Mouse (Mus musculus) liver, embryonic 15.5 days (tissue): ENCODE results near the gene Uap1l1. TPM values are rescaled to one million over a fixed set of nuclear protein-coding genes. Genes with fewer than 3 reads are reported as not detected.

Experiments used
- ATAC-seq: fragments of 200-750 bp; cut with Nextera tagmentation; 2 replicates; pipeline ENCODE4 v1.8.0; 2017; ENCODE audit warnings: moderate number of reproducible peaks, mild to moderate bottlenecking, moderate library complexity; ENCODE audit not compliant: insufficient read depth
- H3K27ac ChIP-seq: fragments of 300-500 bp; sonication (generic); replicated peaks from 2 replicates; pipeline ENCODE4 v1.5.1; 2015; ENCODE audit warnings: mild to moderate bottlenecking, inconsistent platforms
- H3K27me3 ChIP-seq: fragments of 300-500 bp; sonication (generic); 2 replicates; pipeline ENCODE4 v1.6.1; 2015; ENCODE audit warnings: mild to moderate bottlenecking, inconsistent platforms
- H3K36me3 ChIP-seq: fragments of 300-500 bp; sonication (generic); replicated peaks from 2 replicates; pipeline ENCODE4 v1.6.1; 2015; ENCODE audit warnings: moderate library complexity, mild to moderate bottlenecking, inconsistent platforms
- H3K4me1 ChIP-seq: fragments of 300-500 bp; sonication (generic); replicated peaks from 2 replicates; pipeline ENCODE4 v1.6.1; 2015; ENCODE audit warnings: inconsistent platforms
- H3K4me2 ChIP-seq: fragments of 300-500 bp; sonication (generic); 2 replicates; pipeline ENCODE4 v1.6.1; 2015; ENCODE audit warnings: moderate library complexity, mild to moderate bottlenecking, inconsistent platforms
- H3K4me3 ChIP-seq: fragments of 300-500 bp; sonication (generic); replicated peaks from 2 replicates; pipeline ENCODE4 v1.5.1; 2015; ENCODE audit warnings: mild to moderate bottlenecking, inconsistent platforms
- H3K9ac ChIP-seq: fragments of 300-500 bp; sonication (generic); 2 replicates; pipeline ENCODE4 v1.6.1; 2015; ENCODE audit warnings: moderate library complexity, mild to moderate bottlenecking, inconsistent platforms
- H3K9me3 ChIP-seq: fragments of 300-500 bp; sonication (generic); replicated peaks from 2 replicates; pipeline ENCODE4 v1.6.1; 2016; ENCODE audit warnings: inconsistent platforms
- WGBS: fragments of 180-500 bp; shearing (Covaris S2); methylation state at CpG from one replicate; pipeline ENCODE4 v1.1.7; 2015; ENCODE audit warnings: mixed read lengths; ENCODE audit not compliant: insufficient replicate concordance; 5-methylcytosine and 5-hydroxymethylcytosine counted together
- polyA plus RNA-seq: library from polyadenylated mRNA; unstranded; fragments of >200 nt; fragmentation: Nextera tagmentation; extraction: Ambion mirVana; gene quantifications from 2 replicates; pipeline ENCODE4 v1.2.1, GENCODE M21; 2015

Gene Uap1l1
- polyA plus RNA-seq, 1 experiment from 2014 or later, result 15.1 TPM

DNA sequence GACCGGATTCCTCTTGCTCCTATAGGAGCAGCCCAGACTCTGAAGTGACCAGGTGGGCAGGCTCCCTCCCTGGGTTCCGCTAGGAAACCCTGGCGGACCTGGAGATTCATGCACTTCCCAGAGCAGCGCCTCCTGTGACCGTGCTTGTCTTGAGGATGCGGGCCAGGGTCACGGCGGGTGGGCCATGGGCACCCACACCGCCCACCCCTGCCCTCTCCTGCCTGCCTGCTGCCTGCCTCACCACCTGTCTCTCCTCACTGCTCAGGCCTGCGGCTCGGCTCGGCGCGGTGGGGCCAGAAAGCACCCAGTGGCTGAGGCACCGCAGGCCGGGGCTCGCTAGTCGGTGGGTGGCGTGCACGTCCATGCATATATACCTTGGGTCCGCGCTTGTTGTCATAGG is 54.5 kb downstream of the Uap1l1 start:
- no peaks in the 10 kb centered on the region for H3K36me3 ChIP-seq
- no peak for ATAC-seq
- 2% methylated on average over 22 of the region's 22 CpGs for WGBS
- peaks cover 98% of the 10 kb centered on the region for H3K27me3 ChIP-seq
- H3K27ac ChIP-seq, result no peak overlapping the region
- H3K4me3 ChIP-seq, result no peak overlapping the region
- H3K9ac ChIP-seq, result no peak overlapping the region
- no peak overlapping the region; the same call in 1 of the 2 replicates for H3K4me2 ChIP-seq
- H3K4me1 ChIP-seq, result no peaks in the 10 kb centered on the region
- H3K9me3 ChIP-seq, result no peaks in the 10 kb centered on the region

DNA sequence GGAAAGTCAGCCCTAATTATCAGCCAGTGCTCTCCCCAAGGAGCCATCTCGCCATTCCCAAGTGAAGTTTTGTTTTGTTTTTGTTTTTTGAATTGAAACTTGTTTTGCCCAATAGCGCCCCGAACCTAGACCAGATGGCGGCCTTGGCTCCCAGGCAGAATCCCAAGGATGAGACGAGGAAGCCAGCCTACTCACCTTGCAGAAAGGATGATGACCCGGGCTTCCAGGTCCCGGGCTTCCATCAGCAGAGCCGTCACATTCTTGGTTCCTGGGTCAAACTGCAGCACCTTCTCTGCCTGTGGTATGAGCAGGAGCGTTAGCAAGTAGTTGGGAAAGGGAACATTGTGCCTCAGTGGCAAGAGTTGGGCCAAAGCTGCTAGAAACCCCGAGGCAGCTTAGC is 55.3 kb downstream of the Uap1l1 start:
- H3K27ac ChIP-seq, result no peak overlapping the region
- H3K9ac ChIP-seq, result no peak overlapping the region
- peaks cover 3% of the 10 kb centered on the region for H3K4me1 ChIP-seq
- H3K36me3 ChIP-seq, result no peaks in the 10 kb centered on the region
- no peaks in the 10 kb centered on the region for H3K9me3 ChIP-seq
- 35% methylated on average over 10 of the region's 10 CpGs for WGBS
- H3K27me3 ChIP-seq, result peaks cover 98% of the 10 kb centered on the region
- ATAC-seq, result no peak
- no peak overlapping the region for H3K4me3 ChIP-seq
- H3K4me2 ChIP-seq, result no peak overlapping the region

Other genes with a start within 250 kb of the Uap1l1 start
- 2.1 and 2.4 TPM in 2 replicates for gene Nrarp, start 184.9 kb downstream of the Uap1l1 start, polyA plus RNA-seq
- gene Tor4a, start 168.8 kb downstream of the Uap1l1 start, polyA plus RNA-seq, result 6.2 and 6.8 TPM in 2 replicates
- gene Nelfb, start 154.2 kb downstream of the Uap1l1 start, polyA plus RNA-seq, result 35.9 and 40.6 TPM in 2 replicates
- not detected in 2 replicates for gene Stpg3, start 151.0 kb downstream of the Uap1l1 start, polyA plus RNA-seq
- 1.0 TPM in 1 of 2 replicates, not detected in the other for gene Fam166a, start 146.9 kb downstream of the Uap1l1 start, polyA plus RNA-seq
- gene Tubb4b, start 141.0 kb downstream of the Uap1l1 start, polyA plus RNA-seq, result 695 and 769 TPM in 2 replicates
- not detected in 2 replicates for gene Slc34a3, start 131.3 kb downstream of the Uap1l1 start, polyA plus RNA-seq
- gene Rnf224, start 128.9 kb downstream of the Uap1l1 start, polyA plus RNA-seq, result not detected in 2 replicates
- 0.31 and 0.59 TPM in 2 replicates for gene Rnf208, start 123.4 kb downstream of the Uap1l1 start, polyA plus RNA-seq
- 0.14 TPM in 1 of 2 replicates, not detected in the other for gene Cysrt1, start 123.2 kb downstream of the Uap1l1 start, polyA plus RNA-seq
- gene AL732309.1, start 118.8 kb downstream of the Uap1l1 start, polyA plus RNA-seq, result 1.7 and 1.9 TPM in 2 replicates
- 11.9 and 12.5 TPM in 2 replicates for gene Tmem203, start 110.2 kb downstream of the Uap1l1 start, polyA plus RNA-seq
- gene Tprn, start 103.1 kb downstream of the Uap1l1 start, polyA plus RNA-seq, result 3.9 and 5.4 TPM in 2 replicates
- 116 and 124 TPM in 2 replicates for gene Ssna1, start 93.2 kb downstream of the Uap1l1 start, polyA plus RNA-seq
- gene Anapc2, start 93.2 kb downstream of the Uap1l1 start, polyA plus RNA-seq, result 41.7 and 45.0 TPM in 2 replicates
- gene Tmem210, start 77.5 kb downstream of the Uap1l1 start, polyA plus RNA-seq, result not detected in 2 replicates
- not detected in 2 replicates for gene Lrrc26, start 75.8 kb downstream of the Uap1l1 start, polyA plus RNA-seq
- not detected in 2 replicates for gene Grin1, start 46.5 kb downstream of the Uap1l1 start, polyA plus RNA-seq
- 15.9 and 17.1 TPM in 2 replicates for gene Man1b1, start 33.3 kb downstream of the Uap1l1 start, polyA plus RNA-seq
- 11.5 and 14.7 TPM in 2 replicates for gene Dpp7, start 9.3 kb downstream of the Uap1l1 start, polyA plus RNA-seq
- 18.5 and 19.5 TPM in 2 replicates for gene Sapcd2, start 6.6 kb upstream of the Uap1l1 start, polyA plus RNA-seq
- 0.58 and 0.71 TPM in 2 replicates for gene Entpd2, start 30.2 kb upstream of the Uap1l1 start, polyA plus RNA-seq
- gene Npdc1, start 33.7 kb upstream of the Uap1l1 start, polyA plus RNA-seq, result 4.5 and 6.1 TPM in 2 replicates
- 1.2 and 1.7 TPM in 2 replicates for gene Fut7, start 57.6 kb upstream of the Uap1l1 start, polyA plus RNA-seq
- 1.2 and 1.3 TPM in 2 replicates for gene Abca2, start 63.0 kb upstream of the Uap1l1 start, polyA plus RNA-seq
- 0.38 and 1.0 TPM in 2 replicates for gene Clic3, start 91.2 kb upstream of the Uap1l1 start, polyA plus RNA-seq
- gene Paxx, start 95.4 kb upstream of the Uap1l1 start, polyA plus RNA-seq, result 8.3 and 10.6 TPM in 2 replicates
- gene Ptgds, start 104.4 kb upstream of the Uap1l1 start, polyA plus RNA-seq, result 0.23 and 0.38 TPM in 2 replicates
- not detected in 2 replicates for gene Lcn12, start 128.2 kb upstream of the Uap1l1 start, polyA plus RNA-seq
- gene Fbxw5, start 135.1 kb upstream of the Uap1l1 start, polyA plus RNA-seq, result 24.0 and 28.6 TPM in 2 replicates
- 64.9 and 88.1 TPM in 2 replicates for gene C8g, start 136.0 kb upstream of the Uap1l1 start, polyA plus RNA-seq
- 14.1 and 15.1 TPM in 2 replicates for gene Traf2, start 181.3 kb upstream of the Uap1l1 start, polyA plus RNA-seq
- 186 and 201 TPM in 2 replicates for gene Edf1, start 192.2 kb upstream of the Uap1l1 start, polyA plus RNA-seq
- gene Mamdc4, start 209.2 kb upstream of the Uap1l1 start, polyA plus RNA-seq, result 0.32 and 7.7 TPM in 2 replicates
- 31.2 and 36.3 TPM in 2 replicates for gene Phpt1, start 209.5 kb upstream of the Uap1l1 start, polyA plus RNA-seq
- gene Ajm1, start 216.1 kb upstream of the Uap1l1 start, polyA plus RNA-seq, result 0.03 TPM in 1 of 2 replicates, not detected in the other
- 21.7 and 23.5 TPM in 2 replicates for gene Rabl6, start 242.8 kb upstream of the Uap1l1 start, polyA plus RNA-seq